Mouse (Mus musculus) frontal cortex, postnatal 25 days (tissue): ENCODE measurements around the gene Slamf9.

Source experiments
- DNase-seq, 2 experiments: peaks; one replicate each; pipeline ENCODE4 v3.0.0; 2022; ENCODE audit warnings: low spot score in 2 of 2

Gene Slamf9

DNA sequence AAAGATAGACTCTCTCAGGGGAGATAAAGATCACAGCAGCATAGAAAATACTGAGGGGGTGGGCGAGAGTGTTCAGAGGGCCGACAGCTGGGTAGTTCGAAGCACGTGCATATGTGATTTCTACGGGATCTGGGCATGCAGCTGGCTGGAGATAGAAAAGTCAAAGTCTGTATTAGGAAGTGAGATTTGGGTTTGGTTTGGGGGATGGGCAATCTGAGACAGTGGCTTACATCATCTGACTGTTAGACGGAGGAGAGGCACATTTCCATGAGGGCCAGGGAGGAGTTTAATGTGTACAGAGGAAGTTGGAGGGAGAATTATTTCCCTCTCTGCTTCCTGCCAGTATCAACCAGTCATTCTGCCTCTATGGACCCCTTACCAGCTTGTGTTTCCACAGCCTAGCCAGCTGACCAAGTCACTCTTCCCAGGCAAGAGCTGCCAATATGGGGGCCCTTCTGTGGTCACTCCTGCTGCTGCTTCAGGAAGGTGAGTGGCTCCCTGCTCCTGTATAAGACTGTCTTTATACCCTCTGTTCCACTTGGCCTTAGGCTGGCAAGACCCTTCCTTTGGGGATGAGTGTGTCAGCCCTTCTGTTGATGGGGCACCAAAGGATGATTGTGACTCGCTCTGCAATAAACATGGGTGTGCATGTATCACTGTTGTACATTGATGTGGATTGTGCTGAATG lies at the start of gene Slamf9:
TSS of gene Slamf9 (plus strand) at position 305 of the 688 bp plus-strand sequence.
- DNase-seq: no peak

GRCm38 (mm10) chr1:172426419-172426818 lies 48.7 kb upstream of the Slamf9 start:
- DNase-seq: no peak

DNA sequence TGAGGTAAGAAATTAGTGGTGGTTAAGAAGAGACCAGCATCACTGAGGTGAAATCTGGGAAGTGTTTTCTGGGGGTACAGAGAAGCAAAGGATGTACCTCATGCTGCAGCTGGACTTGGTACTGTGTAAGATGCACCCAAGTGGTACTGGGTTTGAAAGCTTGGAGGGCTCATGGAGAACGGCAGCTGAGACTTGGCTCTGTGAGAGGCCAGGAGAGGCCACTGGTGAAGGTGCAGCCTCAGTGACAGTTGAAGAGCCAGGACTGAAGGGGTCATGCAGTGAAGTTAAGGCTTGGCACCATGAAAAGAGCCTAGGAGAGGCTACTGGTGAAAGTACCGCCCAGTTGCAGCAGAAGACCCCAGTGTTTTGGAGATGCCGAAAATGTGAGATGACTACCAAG lies 47.3 kb upstream of the Slamf9 start:
- DNase-seq: no peak

GRCm38 (mm10) chr1:172428614-172429013 lies 46.5 kb upstream of the Slamf9 start:
- no peak for DNase-seq

- no peak for DNase-seq
Measured at GRCm38 (mm10) chr1:172430731-172431220, 44.4 kb upstream of the Slamf9 start.

DNA sequence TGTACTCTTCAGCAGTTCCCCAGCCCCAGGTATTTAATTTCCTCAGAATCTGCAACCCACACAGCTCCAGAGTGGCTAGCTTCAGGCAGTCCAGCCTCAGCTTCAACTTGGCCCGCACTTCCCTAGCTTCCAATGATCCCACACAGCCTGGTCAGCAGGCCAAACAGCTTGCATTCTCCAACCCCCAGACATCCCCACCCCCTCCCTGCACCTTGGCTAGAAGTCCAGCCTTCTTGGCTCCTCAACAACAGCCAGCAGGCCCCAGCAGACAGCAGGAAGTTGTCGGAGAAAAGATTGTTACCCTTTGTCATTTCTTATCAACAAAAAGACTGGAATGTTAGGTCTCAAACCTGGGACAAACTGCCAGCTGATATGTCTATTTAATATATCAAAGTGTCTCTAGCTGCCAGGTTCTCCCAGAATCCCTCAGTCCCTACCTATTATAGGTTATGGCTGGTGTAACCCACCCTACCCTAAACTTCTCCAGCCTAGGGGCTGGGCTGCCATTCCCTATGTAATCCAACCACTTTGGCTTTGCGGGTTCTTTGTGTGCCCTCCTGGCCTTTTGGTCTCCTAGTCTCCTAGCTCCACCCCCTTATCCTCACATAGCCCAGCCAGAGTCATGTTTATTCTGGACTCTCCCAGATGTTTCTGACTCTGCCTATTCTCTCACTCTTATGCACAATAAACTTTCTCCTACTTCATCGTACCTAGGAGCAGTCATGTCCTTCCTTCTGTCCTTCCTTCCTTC lies 43.1 kb upstream of the Slamf9 start:
- no peak for DNase-seq

DNA sequence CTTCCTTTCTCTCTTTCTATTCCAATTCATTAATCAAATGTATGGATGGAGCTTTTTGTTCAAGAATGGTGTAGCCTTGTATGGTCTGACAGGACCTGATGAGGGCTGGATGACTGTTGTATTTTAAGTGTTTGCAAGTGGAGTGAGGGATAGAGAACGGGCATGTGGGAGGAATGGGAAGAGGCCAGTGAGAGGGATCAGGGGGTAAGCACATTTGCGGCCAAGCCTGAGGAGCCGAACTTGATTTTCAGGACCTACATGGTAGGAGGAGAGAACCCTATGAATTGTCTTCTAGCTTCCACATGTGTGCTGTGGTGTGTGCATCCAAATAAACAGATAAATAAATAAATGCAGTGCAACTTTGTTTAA lies 42.6 kb upstream of the Slamf9 start:
- DNase-seq: no peak

- no peak for DNase-seq
Measured at GRCm38 (mm10) chr1:172433012-172433850, 41.9 kb upstream of the Slamf9 start.

DNA sequence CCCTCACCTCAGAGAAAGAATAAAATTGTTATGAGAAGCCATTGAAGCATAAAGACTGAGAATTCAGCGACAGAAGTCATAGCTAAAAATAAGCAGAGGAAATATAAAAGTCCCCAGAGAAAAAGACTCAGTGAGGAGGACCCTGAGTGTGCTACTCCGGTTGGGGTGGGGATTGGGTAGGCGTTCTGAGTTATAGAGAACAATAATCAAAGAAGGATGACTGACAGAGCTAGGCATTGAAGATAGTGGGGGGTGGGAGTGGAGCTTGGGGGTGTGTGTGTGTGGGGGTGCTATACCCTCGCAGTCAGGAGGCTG lies 41.4 kb upstream of the Slamf9 start:
- no peak for DNase-seq

GRCm38 (mm10) chr1:172436785-172437184 lies 38.4 kb upstream of the Slamf9 start:
- no peak for DNase-seq

GRCm38 (mm10) chr1:172438621-172439020 lies 36.5 kb upstream of the Slamf9 start:
- DNase-seq: no peak

GRCm38 (mm10) chr1:172440521-172440920 lies 34.6 kb upstream of the Slamf9 start:
- no peak for DNase-seq

DNA sequence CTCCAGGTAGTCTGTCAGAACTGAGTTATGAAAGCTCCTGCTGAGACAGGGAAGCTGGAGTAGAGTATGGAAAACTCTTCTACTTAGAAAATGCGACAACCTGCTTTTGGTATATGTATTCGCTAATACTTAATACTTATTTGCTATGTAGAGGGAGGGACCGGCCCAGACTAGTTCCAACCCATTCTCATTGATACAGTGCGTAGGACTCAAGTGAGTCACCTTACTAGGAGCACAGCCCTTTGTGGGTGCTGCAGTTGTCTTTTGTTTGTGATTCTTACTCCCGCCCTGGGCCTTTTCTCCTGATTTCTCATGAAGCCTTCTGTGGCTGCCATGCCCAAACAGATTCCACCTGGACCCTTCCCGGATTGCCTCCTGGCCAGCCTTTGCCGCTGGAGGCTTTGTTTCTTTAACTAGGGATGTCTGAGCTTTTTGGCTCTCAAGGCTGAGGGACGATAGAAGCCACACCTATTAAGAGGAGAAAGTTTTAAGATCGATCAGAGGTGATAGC lies 33.2 kb upstream of the Slamf9 start:
- DNase-seq: no peak

- no peak for DNase-seq
Measured at GRCm38 (mm10) chr1:172450226-172450625, 24.9 kb upstream of the Slamf9 start.

DNA sequence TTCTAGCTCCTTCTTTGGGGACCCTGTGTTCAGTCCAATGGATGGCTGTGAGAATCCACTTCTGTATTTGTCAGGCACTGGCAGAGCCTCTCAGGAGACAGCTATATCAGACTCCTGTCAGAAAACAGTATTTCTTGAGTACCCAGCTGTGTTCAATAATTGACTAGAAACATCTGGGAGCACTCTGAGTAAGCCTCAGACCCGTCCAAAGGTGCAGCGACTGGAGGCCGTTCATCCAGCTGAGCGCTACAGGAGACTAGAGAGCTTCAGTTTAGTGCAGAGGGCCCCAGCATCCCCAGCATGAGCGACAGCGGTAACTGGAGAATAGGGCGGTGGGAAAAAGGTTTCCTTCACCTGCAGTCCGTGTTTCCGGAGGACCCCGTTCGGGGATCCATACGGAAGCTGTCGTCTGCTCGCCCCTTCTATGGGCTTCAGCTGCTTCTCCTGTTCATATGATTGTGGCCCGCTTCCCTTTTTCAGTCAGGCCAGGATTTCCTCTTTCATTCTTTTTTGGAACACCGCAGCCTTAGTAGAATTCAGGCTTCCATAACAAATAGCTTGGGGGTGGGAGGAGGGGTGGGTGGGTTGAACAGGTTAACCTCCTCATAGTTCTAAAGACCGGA lies 24.2 kb upstream of the Slamf9 start:
- DNase-seq: no peak

- DNase-seq: no peak
Measured at GRCm38 (mm10) chr1:172452911-172453310, 22.2 kb upstream of the Slamf9 start.

GRCm38 (mm10) chr1:172453810-172454209 lies 21.3 kb upstream of the Slamf9 start:
- DNase-seq: no peak

DNA sequence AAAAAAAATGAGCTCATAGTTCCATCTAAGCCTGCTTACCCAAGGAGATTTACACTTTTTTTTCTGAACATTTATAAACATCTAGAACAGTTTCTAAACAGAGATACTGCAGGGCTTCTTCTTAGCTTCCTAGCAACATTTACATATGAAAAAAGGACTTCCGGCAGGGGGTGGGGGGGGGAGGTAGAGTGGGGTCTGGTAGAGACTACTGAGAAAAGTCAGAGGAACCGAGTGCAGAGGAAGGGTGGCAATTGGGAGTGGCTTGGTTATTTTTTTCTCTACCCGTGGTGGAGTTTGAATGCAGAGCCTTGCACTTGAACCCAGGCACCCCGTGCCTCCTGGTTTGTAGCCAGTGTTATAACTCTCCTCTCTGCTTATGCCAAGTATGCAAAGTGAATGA lies 19.7 kb upstream of the Slamf9 start:
- no peak for DNase-seq

DNA sequence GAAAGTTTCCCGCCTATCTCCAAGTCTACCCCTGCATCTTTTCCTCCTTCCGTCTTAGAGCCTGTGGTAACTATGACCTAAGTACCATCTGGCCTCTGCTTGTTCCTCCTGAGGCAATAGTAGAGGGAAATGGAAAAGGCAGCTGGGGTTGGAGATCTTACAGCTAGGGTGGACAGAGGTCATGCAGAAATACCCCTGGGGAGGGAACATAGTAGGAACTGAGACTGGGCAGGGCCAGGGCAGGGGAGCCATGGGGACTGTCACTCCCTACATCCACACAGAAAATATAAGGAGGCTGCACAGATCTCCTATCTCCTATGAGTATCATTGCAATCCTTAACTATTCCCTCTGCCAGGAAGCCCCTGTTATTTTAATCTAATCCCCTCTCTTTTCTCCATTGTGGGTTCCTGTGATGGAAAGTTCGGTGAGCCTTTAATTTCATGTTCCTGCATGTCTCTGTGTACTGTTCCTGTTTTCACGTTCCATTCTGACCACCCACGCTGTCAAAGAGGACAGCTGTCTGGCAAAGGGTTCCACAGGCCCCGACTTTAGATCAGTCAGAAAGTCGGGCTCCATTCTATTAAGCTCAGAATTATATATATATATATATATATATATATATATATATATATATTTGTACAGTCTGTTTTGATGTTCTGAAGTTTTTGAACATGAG lies 19.0 kb upstream of the Slamf9 start:
- DNase-seq: no peak

- DNase-seq: no peak
Measured at GRCm38 (mm10) chr1:172457196-172457595, 18.0 kb upstream of the Slamf9 start.

DNA sequence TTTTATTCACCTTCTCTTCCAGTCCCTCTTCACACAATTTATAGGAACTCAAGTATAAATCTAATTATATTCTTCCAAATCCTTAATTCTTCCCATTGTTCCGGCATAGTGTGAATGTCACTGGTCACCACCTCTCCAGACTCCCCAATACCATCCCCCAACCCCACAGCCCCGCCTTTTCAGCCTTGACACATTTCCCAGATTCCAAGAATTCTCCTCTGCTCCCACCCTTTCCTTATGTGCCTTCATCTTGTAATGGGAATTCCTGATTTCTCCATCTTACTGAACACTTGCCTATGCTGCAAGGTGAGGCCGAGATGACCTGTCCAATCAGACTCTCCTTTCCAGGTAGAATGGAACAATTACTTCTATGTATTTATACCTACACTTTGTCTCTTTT lies 17.1 kb upstream of the Slamf9 start:
- no peak for DNase-seq
